ENCODE assay signal across 8 mouse cellular contexts in the genomic region with DNA sequence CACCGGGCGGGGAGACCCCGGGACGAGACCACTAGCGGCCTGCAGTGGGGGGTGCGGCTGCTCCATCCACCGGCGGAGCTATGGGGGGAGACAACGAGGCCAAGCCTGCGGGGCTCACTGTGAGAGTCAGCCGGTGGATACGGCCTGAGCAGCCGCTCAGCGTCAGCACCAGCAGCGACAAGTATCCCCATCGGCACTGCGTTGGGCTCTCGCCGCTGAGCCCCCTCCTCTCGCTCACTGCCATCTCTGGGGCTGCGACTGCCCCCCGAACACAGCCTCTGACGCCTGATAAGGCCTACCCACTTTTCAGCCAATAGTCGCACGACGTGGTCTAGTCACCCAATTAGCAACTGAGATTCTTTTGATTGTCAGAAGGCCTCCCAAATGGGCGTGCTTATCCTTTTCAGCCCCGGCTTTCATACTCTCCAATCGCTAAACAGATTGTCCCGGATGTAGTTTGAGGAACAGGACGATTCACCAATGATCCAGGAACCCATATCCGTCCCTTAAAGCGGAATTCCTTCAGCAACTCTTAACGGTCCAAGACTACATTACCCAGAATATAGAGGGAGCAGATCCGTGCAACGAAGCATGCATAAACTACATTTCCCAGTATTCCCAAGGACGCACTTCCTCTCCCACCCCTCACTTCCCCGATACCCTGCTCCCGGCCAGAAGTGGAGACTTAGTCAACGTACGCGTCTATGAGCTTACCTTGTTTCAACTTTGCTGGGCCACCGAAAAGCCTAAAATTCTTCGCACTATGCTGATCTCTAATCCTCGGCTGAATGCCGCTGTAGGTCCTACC. TPM values are rescaled to one million over a fixed set of nuclear protein-coding genes. Genes with fewer than 3 reads are reported as not detected.
A peak's percentile ranks its signal among the peaks of the same experiment; 100 is the strongest.
DNase-seq lines count a peak whose midpoint lies in the region; ATAC-seq lines count a peak whose summit lies in the region.

No protein-coding gene starts in this region.

- peak overlapping the region; percentile 93 for H3K4me2 ChIP-seq in hindbrain, embryonic 16.5 days (ENCODE audit: low read length)

- peak; percentile 92 for DNase-seq in WW6 (ENCODE audit: low read depth, low spot score)
- peak; percentile 77 to 88 for DNase-seq in cerebellum, postnatal 4 days (ENCODE audit: low spot score in 2 of 2)
- peak; percentile 97 for DNase-seq in gastrocnemius, adult 18-20 months (ENCODE audit: low spot score)
- peak; percentile 84 to 93 for DNase-seq in left cerebral cortex, adult 18-20 months (ENCODE audit: low spot score in 2 of 2)
- peak; percentile 98 for DNase-seq in right cerebral cortex, adult 18-20 months
- DNase-seq in urinary bladder, postnatal 10 days (ENCODE audit: low spot score) = peak; percentile 40

- ATAC-seq in hindbrain, embryonic 16.5 days = peak; percentile 96

- H3K36me3 ChIP-seq in hindbrain, embryonic 16.5 days (ENCODE audit: control insufficient read depth, insufficient read depth, low read length) = peaks cover 1% of the 10 kb centered on the region; the same call in 1 of the 2 replicates
- peaks cover 28% of the 10 kb centered on the region for H3K36me3 ChIP-seq in macrophage (ENCODE audit: inconsistent target)

- H3K27ac ChIP-seq in hindbrain, embryonic 16.5 days (ENCODE audit: low read depth, low read length) = peak overlapping the region; percentile 99
- H3K27ac ChIP-seq in macrophage = peak overlapping the region; percentile 72

- H3K9me3 ChIP-seq in hindbrain, embryonic 16.5 days (ENCODE audit: control insufficient read depth, low read length) = no peaks in the 10 kb centered on the region

- peaks cover 29% of the 10 kb centered on the region for H3K4me1 ChIP-seq in hindbrain, embryonic 16.5 days (ENCODE audit: control insufficient read depth, insufficient read depth, low read depth, low read length)

- peak overlapping the region; percentile 79 for H3K4me3 ChIP-seq in hindbrain, embryonic 16.5 days (ENCODE audit: low read length)
- peak overlapping the region; percentile 74 for H3K4me3 ChIP-seq in macrophage (ENCODE audit: inconsistent target)

- H3K27me3 ChIP-seq in hindbrain, embryonic 16.5 days (replicated peaks; ENCODE audit: control insufficient read depth, insufficient read depth, low read length) = 0 out of 2 replicates have a peak, but pooled peaks cover 2% of the 10 kb centered on the region

- H3K79me2 ChIP-seq in macrophage (ENCODE audit: inconsistent target) = peaks cover 7% of the 10 kb centered on the region; the same call in 1 of the 2 replicates

- under 1% methylated on average over 46 of the region's 46 CpGs for WGBS in hindbrain, embryonic 16.5 days
- WGBS in macrophage (ENCODE audit: missing documents) = under 1% methylated on average over 45 of the region's 46 CpGs

- H3K9ac ChIP-seq in hindbrain, embryonic 16.5 days (ENCODE audit: low read depth, low read length) = peak overlapping the region; percentile 87

RNA-seq across cellular contexts. Expression of gene Gpr108, which starts 0.6 kb away (rescaled TPM):
- 10 to 100 TPM; 22.6 to 25.4 TPM for total RNA-seq in gastrocnemius, adult 18-20 months (2021)
- polyA plus RNA-seq in hindbrain, embryonic 16.5 days (2015; fragmentation: Nextera tagmentation; extraction: Ambion mirVana) = 22.8 and 24.2 TPM in 2 replicates
- total RNA-seq in left cerebral cortex, adult 18-20 months (2021) = 10 to 100 TPM; 24.1 to 26.7 TPM
- total RNA-seq in macrophage (2018; cell fraction: chromatin; rRNA removed) = 10 to 100 TPM; 24.7 to 90.1 (median 45.8) TPM
- total RNA-seq in macrophage (2018; cell fraction: cytosol; rRNA removed) = 10 to 100 TPM; 34.9 to 64.9 (median 53.9) TPM
- 10 to 100 TPM; 41.5 to 96.3 (median 60.9) TPM for total RNA-seq in macrophage (2018; cell fraction: nucleus; rRNA removed)
- 44.3 to 68.7 TPM (median 50.3 TPM) in 3 replicates for polyA plus RNA-seq in macrophage (2018)

RNA-seq across cellular contexts. Expression of gene Trip10, which starts 1.7 kb away (rescaled TPM):
- 100 to 1,000 TPM; 142 to 174 TPM for total RNA-seq in gastrocnemius, adult 18-20 months (2021)
- 10.1 and 11.6 TPM in 2 replicates for polyA plus RNA-seq in hindbrain, embryonic 16.5 days (2015; fragmentation: Nextera tagmentation; extraction: Ambion mirVana)
- total RNA-seq in left cerebral cortex, adult 18-20 months (2021) = 10 to 100 TPM in 1 of 2 experiments, 1 to 10 TPM in 1; 9.5 to 10.2 TPM
- 100 to 1,000 TPM in 5 of 26 experiments, 10 to 100 TPM in 21; 14.3 to 357 (median 42.1) TPM for total RNA-seq in macrophage (2018; cell fraction: chromatin; rRNA removed)
- total RNA-seq in macrophage (2018; cell fraction: cytosol; rRNA removed) = 10 to 100 TPM in 17 of 26 experiments, 1 to 10 TPM in 9; 5.2 to 56.0 (median 15.0) TPM
- 100 to 1,000 TPM in 3 of 26 experiments, 10 to 100 TPM in 19, 1 to 10 TPM in 4; 8.2 to 261 (median 20.5) TPM for total RNA-seq in macrophage (2018; cell fraction: nucleus; rRNA removed)
- polyA plus RNA-seq in macrophage (2018) = 16.5 to 20.2 TPM (median 17.0 TPM) in 3 replicates

RNA-seq across cellular contexts. Expression of gene C3, which starts 19.7 kb away (rescaled TPM):
- 10 to 100 TPM; 23.2 to 26.2 TPM for total RNA-seq in gastrocnemius, adult 18-20 months (2021)
- polyA plus RNA-seq in hindbrain, embryonic 16.5 days (2015; fragmentation: Nextera tagmentation; extraction: Ambion mirVana) = 2.1 TPM in 2 replicates
- under 1 TPM in 1 of 2 experiments, not detected in 1; 0.84 TPM for total RNA-seq in left cerebral cortex, adult 18-20 months (2021)
- total RNA-seq in macrophage (2018; cell fraction: chromatin; rRNA removed) = 100 to 1,000 TPM in 15 of 26 experiments, 10 to 100 TPM in 7, 1 to 10 TPM in 4; 3.9 to 776 (median 193) TPM
- total RNA-seq in macrophage (2018; cell fraction: cytosol; rRNA removed) = 100 to 1,000 TPM in 15 of 26 experiments, 10 to 100 TPM in 11; 11.1 to 560 (median 171) TPM
- 100 to 1,000 TPM in 21 of 26 experiments, 10 to 100 TPM in 5; 12.5 to 881 (median 340) TPM for total RNA-seq in macrophage (2018; cell fraction: nucleus; rRNA removed)
- 15.9 to 57.7 TPM (median 40.8 TPM) in 3 replicates for polyA plus RNA-seq in macrophage (2018)

RNA-seq across cellular contexts. Expression of gene Vav1, which starts 31.3 kb away (rescaled TPM):
- under 1 TPM; 0.32 to 0.71 TPM for total RNA-seq in gastrocnemius, adult 18-20 months (2021)
- polyA plus RNA-seq in hindbrain, embryonic 16.5 days (2015; fragmentation: Nextera tagmentation; extraction: Ambion mirVana) = 1.4 and 1.7 TPM in 2 replicates
- 1 to 10 TPM; 2.9 to 3.1 TPM for total RNA-seq in left cerebral cortex, adult 18-20 months (2021)
- total RNA-seq in macrophage (2018; cell fraction: chromatin; rRNA removed) = 100 to 1,000 TPM; 144 to 640 (median 355) TPM
- 100 to 1,000 TPM in 25 of 26 experiments, 10 to 100 TPM in 1; 97.9 to 300 (median 165) TPM for total RNA-seq in macrophage (2018; cell fraction: cytosol; rRNA removed)
- total RNA-seq in macrophage (2018; cell fraction: nucleus; rRNA removed) = 100 to 1,000 TPM; 118 to 364 (median 250) TPM
- 91.4 to 144 TPM (median 106 TPM) in 3 replicates for polyA plus RNA-seq in macrophage (2018)

RNA-seq across cellular contexts. Expression of gene Tnfsf14, which starts 53.6 kb away (rescaled TPM):
- not detected for total RNA-seq in gastrocnemius, adult 18-20 months (2021)
- polyA plus RNA-seq in hindbrain, embryonic 16.5 days (2015; fragmentation: Nextera tagmentation; extraction: Ambion mirVana) = not detected in 2 replicates
- total RNA-seq in left cerebral cortex, adult 18-20 months (2021) = not detected
- total RNA-seq in macrophage (2018; cell fraction: chromatin; rRNA removed) = 10 to 100 TPM in 3 of 26 experiments, 1 to 10 TPM in 9, under 1 TPM in 8, not detected in 6; 0.29 to 21.1 (median 1.1) TPM
- total RNA-seq in macrophage (2018; cell fraction: cytosol; rRNA removed) = 10 to 100 TPM in 4 of 26 experiments, 1 to 10 TPM in 9, under 1 TPM in 13; 0.11 to 21.6 (median 1.0) TPM
- 10 to 100 TPM in 5 of 26 experiments, 1 to 10 TPM in 9, under 1 TPM in 7, not detected in 5; 0.36 to 23.4 (median 1.6) TPM for total RNA-seq in macrophage (2018; cell fraction: nucleus; rRNA removed)
- 1.7 to 2.2 TPM (median 2.2 TPM) in 3 replicates for polyA plus RNA-seq in macrophage (2018)

Comparison
In these comparisons a context has a peak if more than half of its experiments do, and no peak if none do; other contexts are left out.
1. Peak in every context shown above with its lines: DNase-seq, ATAC-seq, H3K4me3 ChIP-seq and H3K27ac ChIP-seq.
2. DNase-seq: peak in every context shown above with its lines; median percentile 98 in right cerebral cortex, adult 18-20 months; 97 in gastrocnemius, adult 18-20 months; 92 in WW6; 88 in left cerebral cortex, adult 18-20 months; 82 in cerebellum, postnatal 4 days; 40 in urinary bladder, postnatal 10 days.
3. RNA of gene Trip10, which starts 1.7 kb away (total RNA-seq): 142 to 174 TPM in gastrocnemius, adult 18-20 months; 9.5 to 10.2 TPM in left cerebral cortex, adult 18-20 months; every median in the first group is over 10 times any median in the second.
4. RNA of gene C3, which starts 19.7 kb away (total RNA-seq): 23.2 to 26.2 TPM in gastrocnemius, adult 18-20 months; 0.84 TPM in left cerebral cortex, adult 18-20 months; every median in the first group is over 10 times any median in the second.